Mouse (Mus musculus): ENCODE results near the gene Tspan7.

The Tspan7 gene

GRCm38 (mm10) chrX:10549708-10550107 is 64.8 kb downstream of the Tspan7 start:
- no peak for DNase-seq

- no peak for DNase-seq
Measured at GRCm38 (mm10) chrX:10556899-10557298, 71.9 kb downstream of the Tspan7 start.

GRCm38 (mm10) chrX:10557596-10557995 is 72.6 kb downstream of the Tspan7 start:
- DNase-seq = no peak

GRCm38 (mm10) chrX:10558625-10559024 is 73.7 kb downstream of the Tspan7 start:
- DNase-seq = peak; percentile 24 to 27

- peak; percentile 34 to 60 for DNase-seq
Measured at GRCm38 (mm10) chrX:10565811-10566210, 80.9 kb downstream of the Tspan7 start.

- peak; percentile 52 to 64 for DNase-seq
Measured at GRCm38 (mm10) chrX:10574523-10574922, 89.6 kb downstream of the Tspan7 start.

GRCm38 (mm10) chrX:10575406-10575805 is 90.4 kb downstream of the Tspan7 start:
- peak; percentile 51 to 58 for DNase-seq

- DNase-seq = peak; percentile 26 to 33
Measured at GRCm38 (mm10) chrX:10576349-10576748, 91.4 kb downstream of the Tspan7 start.

- no peak for DNase-seq
Measured at GRCm38 (mm10) chrX:10577356-10577755, 92.4 kb downstream of the Tspan7 start.

GRCm38 (mm10) chrX:10582731-10583130 is 97.8 kb downstream of the Tspan7 start:
- DNase-seq = no peak

- peak; percentile 47 to 57 for DNase-seq
Measured at GRCm38 (mm10) chrX:10592244-10592643, 107.3 kb downstream of the Tspan7 start.

GRCm38 (mm10) chrX:10593561-10593960 is 108.6 kb downstream of the Tspan7 start:
- DNase-seq = no peak

- peak; percentile 38 to 46 for DNase-seq
Measured at GRCm38 (mm10) chrX:10617119-10617518, 132.2 kb downstream of the Tspan7 start.

GRCm38 (mm10) chrX:10641062-10641461 is 156.1 kb downstream of the Tspan7 start:
- no peak for DNase-seq
